Mouse (Mus musculus): ENCODE data around the gene Mlxipl. TPM values are rescaled to one million over a fixed set of nuclear protein-coding genes. Genes with fewer than 3 reads are reported as not detected.
"Not testable (repeated sequence)": the region's sequence is repeated elsewhere in the genome, so short reads cannot be mapped to it uniquely, and the experiment has no call there.

Mlxipl gene
- polyA plus RNA-seq, 1 experiment from 2014 or later = 3.6 TPM

DNA sequence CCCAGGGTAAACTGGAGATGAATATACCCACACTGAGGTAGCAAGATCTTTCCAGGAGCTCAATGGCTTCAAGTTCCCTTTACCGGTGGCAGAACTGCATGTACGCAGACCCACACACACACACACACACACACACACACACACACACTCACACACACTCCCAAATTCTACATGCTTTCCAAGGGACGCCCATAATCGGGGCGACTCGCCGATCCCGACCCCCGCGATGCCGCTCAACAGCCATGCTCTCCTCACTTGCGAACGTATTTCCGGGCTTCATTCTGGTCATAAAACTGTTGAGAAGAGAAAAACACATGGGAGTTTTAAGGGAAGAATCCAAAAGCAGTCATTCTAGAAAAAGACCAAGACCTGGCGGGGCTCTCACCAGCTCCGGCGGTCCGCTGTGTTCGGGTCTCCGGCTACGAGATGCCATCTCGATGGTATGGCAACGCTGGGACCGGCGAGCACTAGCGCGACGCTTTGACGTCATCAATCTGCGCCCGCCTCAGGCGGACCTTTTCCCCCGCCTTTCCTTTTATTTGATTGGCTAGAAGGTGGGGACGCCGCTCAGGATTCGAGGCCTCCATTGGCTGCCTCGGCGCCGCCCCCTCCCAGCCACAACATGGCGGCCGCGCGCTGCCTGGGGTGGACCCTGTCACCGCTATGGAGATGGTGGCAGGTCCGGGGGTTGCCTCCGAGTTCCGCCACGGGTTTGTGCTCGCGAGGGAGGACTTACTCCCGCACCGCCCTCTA, 25.9 kb upstream of the Mlxipl start, which contains the start of gene Dnajc30:
TSS of gene Dnajc30 (plus strand) at position 574 of the 753 bp plus-strand sequence.
- WGBS = under 1% methylated on average over 52 of the region's 52 CpGs
- peak within 1 kb of the TSS; percentile 97 for H3K4me3 ChIP-seq (ENCODE audit: low read depth, low read length)
- peaks cover 22% of the 10 kb centered on the region for H3K36me3 ChIP-seq (ENCODE audit: control insufficient read depth, insufficient read depth, low read length)
- H3K27ac ChIP-seq (ENCODE audit: low read length) = peak within 1 kb of the TSS; percentile 27; the same call in 1 of the 2 replicates
- no peaks in the 10 kb centered on the region for H3K9me3 ChIP-seq (ENCODE audit: control insufficient read depth, low read depth, low read length)
- H3K9ac ChIP-seq (replicated peaks; ENCODE audit: low read depth, low read length) = peak within 1 kb of the TSS; percentile 82
- no peaks in the 10 kb centered on the region for H3K27me3 ChIP-seq (ENCODE audit: control insufficient read depth, insufficient read depth, low read length)
- peaks cover 12% of the 10 kb centered on the region; the same call in 1 of the 2 replicates for H3K4me1 ChIP-seq (ENCODE audit: control insufficient read depth, insufficient read depth, low read length)
- peak within 1 kb of the TSS; percentile 70 for H3K4me2 ChIP-seq (replicated peaks; ENCODE audit: low read depth, low read length)
- ATAC-seq (ENCODE audit: insufficient number of reproducible peaks, insufficient read depth, low FRiP score, low read depth) = peak; percentile 97

DNA sequence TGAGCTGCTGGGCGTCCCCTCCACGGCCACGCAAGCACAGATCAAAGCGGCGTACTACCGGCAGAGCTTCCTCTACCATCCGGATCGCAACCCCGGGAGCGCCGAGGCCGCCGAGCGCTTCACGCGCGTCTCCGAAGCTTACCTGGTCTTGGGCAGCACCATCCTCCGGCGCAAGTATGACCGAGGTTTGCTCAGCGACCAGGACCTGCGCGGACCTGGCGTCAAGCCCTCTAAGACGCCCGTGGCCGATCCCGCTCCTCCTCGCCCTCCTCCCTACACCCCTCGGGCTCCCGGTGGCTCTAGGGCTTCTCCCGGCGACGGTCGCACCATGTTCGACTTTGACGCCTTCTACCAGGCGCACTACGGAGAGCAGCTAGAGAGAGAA, 25.3 kb upstream of the Mlxipl start:
- ATAC-seq (ENCODE audit: insufficient number of reproducible peaks, insufficient read depth, low FRiP score, low read depth) = 0 out of 2 replicates have a peak, but pooled peaks have one; percentile 43
- Histone ChIP-seq H3K36me3 (ENCODE audit: control insufficient read depth, insufficient read depth, low read length) (peaks cover 20% of the 10 kb centered on the region), H3K4me1 (ENCODE audit: control insufficient read depth, insufficient read depth, low read length) (peaks cover 12% of the 10 kb centered on the region; the same call in 1 of the 2 replicates), H3K27ac (ENCODE audit: low read length) (peak overlapping the region; percentile 27; the same call in 1 of the 2 replicates), H3K4me2 (replicated peaks; ENCODE audit: low read depth, low read length) (peak overlapping the region; percentile 70), H3K9me3 (ENCODE audit: control insufficient read depth, low read depth, low read length) (no peaks in the 10 kb centered on the region), H3K27me3 (ENCODE audit: control insufficient read depth, insufficient read depth, low read length) (no peaks in the 10 kb centered on the region), H3K9ac (replicated peaks; ENCODE audit: low read depth, low read length) (peak overlapping the region; percentile 82), H3K4me3 (ENCODE audit: low read depth, low read length) (peak overlapping the region; percentile 97)
- under 1% methylated on average over 40 of the region's 40 CpGs for WGBS

DNA sequence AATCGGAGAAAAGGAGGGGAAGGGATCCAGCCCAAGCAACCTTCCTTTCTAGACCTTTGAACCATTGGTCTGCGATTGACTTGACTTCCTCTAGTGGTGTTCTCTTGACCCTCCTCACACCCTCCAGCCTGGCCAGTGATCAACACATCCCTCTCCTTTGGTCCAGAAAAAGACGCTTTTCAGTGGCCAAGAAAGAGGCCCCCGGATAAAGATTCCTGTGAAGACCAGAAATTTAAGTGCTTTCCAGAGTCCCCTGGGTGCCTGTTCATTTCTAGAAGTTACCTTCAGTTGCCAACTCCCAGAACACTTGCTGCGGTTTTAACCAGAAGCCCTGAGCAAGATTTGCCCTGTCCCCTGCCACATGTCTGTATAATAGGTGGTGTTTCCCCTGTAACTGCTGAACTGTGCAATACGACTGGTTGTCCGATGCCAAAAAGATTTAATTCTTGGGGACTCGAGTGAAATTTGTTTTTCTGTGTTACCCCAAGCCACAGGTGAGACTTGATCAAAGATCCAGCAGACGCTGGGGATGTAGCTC, 24.7 kb upstream of the Mlxipl start, which contains the start of gene Bud23:
TSS of gene Bud23 (minus strand) at position 51 of the 538 bp plus-strand sequence.
- Histone ChIP-seq H3K4me1 (ENCODE audit: control insufficient read depth, insufficient read depth, low read length) (peaks cover 12% of the 10 kb centered on the region; the same call in 1 of the 2 replicates), H3K4me2 (replicated peaks; ENCODE audit: low read depth, low read length) (peak within 1 kb of the TSS; percentile 70), H3K27ac (ENCODE audit: low read length) (peak within 1 kb of the TSS; percentile 27; the same call in 1 of the 2 replicates), H3K9ac (replicated peaks; ENCODE audit: low read depth, low read length) (peak within 1 kb of the TSS; percentile 82), H3K36me3 (ENCODE audit: control insufficient read depth, insufficient read depth, low read length) (peaks cover 17% of the 10 kb centered on the region; the same call in 1 of the 2 replicates), H3K4me3 (ENCODE audit: low read depth, low read length) (peak within 1 kb of the TSS; percentile 97)
- not testable (repeated sequence) for ATAC-seq (ENCODE audit: insufficient number of reproducible peaks, insufficient read depth, low FRiP score, low read depth); H3K27me3 ChIP-seq (ENCODE audit: control insufficient read depth, insufficient read depth, low read length); H3K9me3 ChIP-seq (ENCODE audit: control insufficient read depth, low read depth, low read length)
- 68% methylated on average over 9 of the region's 9 CpGs for WGBS

DNA sequence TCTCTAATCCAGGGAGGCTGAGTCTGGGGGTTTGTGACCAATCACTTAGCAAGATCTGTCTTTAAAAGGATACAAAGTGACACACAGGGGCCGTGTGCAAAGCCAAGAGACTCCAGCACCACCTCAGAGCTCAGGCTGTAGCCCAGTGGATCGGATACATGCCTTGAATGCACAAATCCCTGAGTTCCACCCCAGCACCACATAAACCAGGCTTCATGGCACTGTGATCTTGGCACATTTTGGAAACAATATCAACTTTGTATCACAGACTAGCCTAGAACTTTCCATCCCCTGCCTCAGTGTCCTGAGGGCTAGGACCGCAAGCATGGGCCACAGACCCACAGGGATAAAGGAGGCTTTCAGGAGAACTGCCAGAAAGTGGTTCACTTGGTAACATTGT, 23.7 kb upstream of the Mlxipl start:
- 91% methylated on average over 3 of the region's 3 CpGs for WGBS
- Histone ChIP-seq H3K27me3 (ENCODE audit: control insufficient read depth, insufficient read depth, low read length) (no peaks in the 10 kb centered on the region), H3K27ac (ENCODE audit: low read length) (no peak overlapping the region), H3K9me3 (ENCODE audit: control insufficient read depth, low read depth, low read length) (no peaks in the 10 kb centered on the region), H3K9ac (replicated peaks; ENCODE audit: low read depth, low read length) (no peak overlapping the region), H3K4me1 (ENCODE audit: control insufficient read depth, insufficient read depth, low read length) (peaks cover 12% of the 10 kb centered on the region; the same call in 1 of the 2 replicates), H3K4me2 (replicated peaks; ENCODE audit: low read depth, low read length) (no peak overlapping the region), H3K4me3 (ENCODE audit: low read depth, low read length) (no peak overlapping the region), H3K36me3 (ENCODE audit: control insufficient read depth, insufficient read depth, low read length) (peaks cover 8% of the 10 kb centered on the region; the same call in 1 of the 2 replicates)
- ATAC-seq (ENCODE audit: insufficient number of reproducible peaks, insufficient read depth, low FRiP score, low read depth) = no peak

DNA sequence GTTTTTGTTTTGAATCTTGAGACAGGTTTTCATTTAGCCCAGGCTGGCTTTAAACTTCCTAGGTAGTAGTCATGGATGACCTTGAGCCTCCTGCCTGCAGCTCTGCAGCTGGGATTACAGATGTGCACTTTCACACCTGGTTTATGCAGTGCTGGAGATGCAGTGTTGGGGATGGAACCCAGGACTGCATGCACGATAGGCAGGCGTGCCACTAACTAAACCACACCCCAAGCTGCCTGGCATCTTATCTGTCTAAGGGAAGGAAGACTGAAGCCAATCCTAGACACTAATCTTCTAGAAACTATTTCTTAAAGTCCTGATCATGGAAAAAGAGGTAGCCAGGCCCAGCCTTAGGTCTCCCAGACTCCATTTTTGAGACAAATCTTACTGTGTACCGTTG, 19.2 kb upstream of the Mlxipl start:
- 87% methylated on average over 3 of the region's 3 CpGs for WGBS
- Histone ChIP-seq H3K27me3 (ENCODE audit: control insufficient read depth, insufficient read depth, low read length) (no peaks in the 10 kb centered on the region), H3K4me2 (replicated peaks; ENCODE audit: low read depth, low read length) (no peak overlapping the region)

DNA sequence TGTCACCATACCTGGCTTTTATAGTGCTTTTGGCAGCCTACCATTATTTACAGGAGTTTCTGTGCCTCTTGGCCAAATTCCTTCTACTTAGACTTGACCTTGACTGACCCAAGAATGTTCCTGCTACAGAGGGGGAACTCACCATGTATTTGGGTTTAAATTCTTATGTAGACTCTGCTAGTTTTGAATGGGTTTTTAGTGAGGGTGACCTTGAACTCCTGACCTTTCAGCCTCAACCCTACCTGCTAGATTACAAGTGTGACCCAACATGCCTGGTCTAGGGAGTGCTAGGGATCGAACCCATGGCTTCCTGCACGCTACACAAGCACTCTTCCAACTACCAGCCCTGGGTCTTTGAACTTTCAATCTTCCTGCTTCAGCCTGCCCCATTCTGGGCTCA, 17.6 kb upstream of the Mlxipl start:
- 82% methylated on average over 2 of the region's 2 CpGs for WGBS

More for the DNA sequence above, 19.2 kb upstream of the Mlxipl start:
- ATAC-seq (ENCODE audit: insufficient number of reproducible peaks, insufficient read depth, low FRiP score, low read depth) = no peak
- Histone ChIP-seq H3K9ac (replicated peaks; ENCODE audit: low read depth, low read length) (no peak overlapping the region), H3K36me3 (ENCODE audit: control insufficient read depth, insufficient read depth, low read length) (peaks cover 17% of the 10 kb centered on the region; the same call in 1 of the 2 replicates), H3K27ac (ENCODE audit: low read length) (no peak overlapping the region), H3K4me3 (ENCODE audit: low read depth, low read length) (no peak overlapping the region), H3K9me3 (ENCODE audit: control insufficient read depth, low read depth, low read length) (no peaks in the 10 kb centered on the region), H3K4me1 (ENCODE audit: control insufficient read depth, insufficient read depth, low read length) (peaks cover 8% of the 10 kb centered on the region)

DNA sequence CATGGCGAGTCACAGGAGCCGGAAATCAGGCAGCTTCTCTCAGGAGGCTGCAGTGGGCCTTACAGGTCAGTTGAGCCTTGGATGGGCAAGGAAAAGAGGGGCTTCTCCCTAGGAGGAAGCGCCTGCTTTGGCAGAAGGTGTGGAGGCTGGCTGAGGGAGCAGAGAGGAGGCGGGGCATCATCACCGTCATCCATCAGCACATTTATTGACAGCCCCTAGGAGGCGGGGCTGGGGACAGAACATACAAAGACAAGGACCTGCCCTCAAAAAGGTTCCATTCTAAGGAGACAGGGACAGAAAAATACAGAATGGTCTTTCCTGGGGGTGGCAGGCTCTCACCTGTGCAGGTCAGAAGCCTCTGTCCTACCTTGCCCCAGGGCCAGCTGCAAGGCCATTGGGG, 17.0 kb upstream of the Mlxipl start:
- Histone ChIP-seq H3K9ac (replicated peaks; ENCODE audit: low read depth, low read length) (no peak overlapping the region), H3K36me3 (ENCODE audit: control insufficient read depth, insufficient read depth, low read length) (peaks cover 10% of the 10 kb centered on the region; the same call in 1 of the 2 replicates), H3K27me3 (ENCODE audit: control insufficient read depth, insufficient read depth, low read length) (no peaks in the 10 kb centered on the region), H3K4me3 (ENCODE audit: low read depth, low read length) (no peak overlapping the region), H3K9me3 (ENCODE audit: control insufficient read depth, low read depth, low read length) (no peaks in the 10 kb centered on the region), H3K27ac (ENCODE audit: low read length) (no peak overlapping the region), H3K4me2 (replicated peaks; ENCODE audit: low read depth, low read length) (no peak overlapping the region), H3K4me1 (ENCODE audit: control insufficient read depth, insufficient read depth, low read length) (peaks cover 13% of the 10 kb centered on the region)
- 60% methylated on average over 6 of the region's 6 CpGs for WGBS
- ATAC-seq (ENCODE audit: insufficient number of reproducible peaks, insufficient read depth, low FRiP score, low read depth) = no peak

More for the DNA sequence above, 17.6 kb upstream of the Mlxipl start:
- H3K27ac ChIP-seq (ENCODE audit: low read length) = no peak overlapping the region
- H3K9me3 ChIP-seq (ENCODE audit: control insufficient read depth, low read depth, low read length) = no peaks in the 10 kb centered on the region
- H3K4me2 ChIP-seq (replicated peaks; ENCODE audit: low read depth, low read length) = no peak overlapping the region
- no peaks in the 10 kb centered on the region for H3K27me3 ChIP-seq (ENCODE audit: control insufficient read depth, insufficient read depth, low read length)
- peaks cover 10% of the 10 kb centered on the region; the same call in 1 of the 2 replicates for H3K36me3 ChIP-seq (ENCODE audit: control insufficient read depth, insufficient read depth, low read length)
- ATAC-seq (ENCODE audit: insufficient number of reproducible peaks, insufficient read depth, low FRiP score, low read depth) = no peak
- no peak overlapping the region for H3K9ac ChIP-seq (replicated peaks; ENCODE audit: low read depth, low read length)
- H3K4me3 ChIP-seq (ENCODE audit: low read depth, low read length) = no peak overlapping the region
- peaks cover 13% of the 10 kb centered on the region for H3K4me1 ChIP-seq (ENCODE audit: control insufficient read depth, insufficient read depth, low read length)

DNA sequence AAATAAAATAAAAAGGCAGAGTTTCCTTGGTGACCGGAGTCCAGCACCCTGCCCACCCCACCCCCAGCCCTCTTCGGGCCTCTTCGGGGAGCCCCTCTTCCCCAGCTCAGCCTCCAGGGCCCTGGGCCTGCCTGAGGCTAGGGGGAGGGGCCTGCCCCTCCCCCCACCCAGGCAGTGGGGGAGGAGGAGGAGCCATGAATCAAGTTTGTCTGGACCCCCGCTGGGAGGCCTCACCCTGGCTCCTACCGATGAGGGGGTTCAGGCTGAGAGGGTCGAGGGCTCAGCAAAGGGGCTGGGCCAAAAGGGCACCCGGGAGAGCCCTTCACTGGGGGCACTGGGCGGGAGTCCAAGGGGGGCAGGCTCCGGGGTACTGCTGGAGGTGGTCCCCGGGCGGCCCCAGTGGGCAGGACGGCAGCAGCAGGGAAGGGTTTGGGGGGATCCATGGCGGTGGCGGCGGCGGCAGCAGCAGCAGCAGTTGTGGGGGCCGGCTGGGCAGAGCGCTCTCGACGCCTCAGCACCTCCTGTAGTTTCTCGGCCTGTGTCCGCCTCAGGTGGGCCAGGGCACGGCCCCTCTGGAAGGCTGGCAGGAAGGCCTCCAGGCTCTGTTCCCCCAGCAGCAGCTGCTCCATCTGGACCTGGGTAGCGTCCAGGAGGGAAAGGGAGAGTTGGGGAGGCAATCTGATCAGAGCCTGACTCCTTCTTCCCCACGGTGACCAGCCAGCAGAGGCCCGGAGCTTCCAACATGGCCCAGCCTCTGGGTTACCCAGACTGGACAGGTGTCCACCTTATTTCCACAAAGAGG, 16.1 kb upstream of the Mlxipl start:
- no peak overlapping the region for H3K27ac ChIP-seq (ENCODE audit: low read length)
- no peak for ATAC-seq (ENCODE audit: insufficient number of reproducible peaks, insufficient read depth, low FRiP score, low read depth)
- H3K36me3 ChIP-seq (ENCODE audit: control insufficient read depth, insufficient read depth, low read length) = peaks cover 10% of the 10 kb centered on the region; the same call in 1 of the 2 replicates
- H3K9me3 ChIP-seq (ENCODE audit: control insufficient read depth, low read depth, low read length) = no peaks in the 10 kb centered on the region
- H3K4me2 ChIP-seq (replicated peaks; ENCODE audit: low read depth, low read length) = no peak overlapping the region; the same call in 1 of the 2 replicates
- H3K27me3 ChIP-seq (ENCODE audit: control insufficient read depth, insufficient read depth, low read length) = no peaks in the 10 kb centered on the region
- H3K4me3 ChIP-seq (ENCODE audit: low read depth, low read length) = no peak overlapping the region
- 28% methylated on average over 26 of the region's 26 CpGs for WGBS
- H3K9ac ChIP-seq (replicated peaks; ENCODE audit: low read depth, low read length) = no peak overlapping the region
- H3K4me1 ChIP-seq (ENCODE audit: control insufficient read depth, insufficient read depth, low read length) = peaks cover 13% of the 10 kb centered on the region

All from stomach, embryonic 14.5 days (tissue).